Mouse (Mus musculus): Measurements from ENCODE around the gene Sspn. TPM values are rescaled to one million over a fixed set of nuclear protein-coding genes. Genes with fewer than 3 reads are reported as not detected.

Gene Sspn
- polyA plus RNA-seq (2016; fragmentation: Nextera tagmentation; extraction: Ambion mirVana), result 10.6 and 11.7 TPM in 2 replicates

- no peak within 1 kb of the TSS for H3K4me3 ChIP-seq
- peaks cover 14% of the 10 kb centered on the region; the same call in 1 of the 2 replicates for H3K4me1 ChIP-seq
- H3K36me3 ChIP-seq, result no peaks in the 10 kb centered on the region
- no peak within 1 kb of the TSS; the same call in 1 of the 2 replicates for H3K27ac ChIP-seq
- no peaks in the 10 kb centered on the region for H3K9me3 ChIP-seq
- 71% methylated on average over 3 of the region's 3 CpGs for WGBS
- ATAC-seq (ENCODE audit: insufficient number of reproducible peaks, insufficient read depth, low FRiP score, low TSS enrichment), result no peak
- no peak within 1 kb of the TSS for H3K4me2 ChIP-seq (replicated peaks)
- H3K9ac ChIP-seq, result no peak within 1 kb of the TSS
- no peaks in the 10 kb centered on the region for H3K27me3 ChIP-seq
Measured at GRCm38 (mm10) chr6:145931341-145931740, at the start of gene Sspn. Gene Sspn, plus strand, starts transcription at chr6:145931641.

DNA sequence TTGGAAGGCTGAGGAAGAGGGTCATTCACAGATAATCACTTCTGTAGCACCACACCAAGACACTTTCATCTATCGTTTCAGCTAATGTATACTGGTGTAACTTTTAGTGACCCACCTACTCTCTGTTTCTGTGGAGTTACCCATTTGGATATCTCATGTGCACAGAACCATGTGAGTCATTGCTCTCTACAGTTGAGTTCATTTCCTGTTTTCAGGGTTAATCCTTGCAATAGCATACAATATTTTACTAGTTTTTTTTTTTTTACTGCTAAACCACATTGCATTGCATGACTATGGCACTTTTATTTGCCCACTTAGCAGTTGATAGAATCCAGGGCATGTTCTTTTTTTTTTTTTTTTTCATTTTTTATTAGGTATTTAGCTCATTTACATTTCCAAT lies 48.4 kb upstream of the Sspn start:
- H3K4me2 ChIP-seq (replicated peaks), result no peak overlapping the region
- H3K27ac ChIP-seq, result no peak overlapping the region
- ATAC-seq (ENCODE audit: insufficient number of reproducible peaks, insufficient read depth, low FRiP score, low TSS enrichment), result no peak
- H3K9me3 ChIP-seq, result no peaks in the 10 kb centered on the region
- H3K9ac ChIP-seq, result no peak overlapping the region
- H3K4me3 ChIP-seq, result no peak overlapping the region
- no peaks in the 10 kb centered on the region for H3K4me1 ChIP-seq
- no peaks in the 10 kb centered on the region for H3K36me3 ChIP-seq
- no peaks in the 10 kb centered on the region for H3K27me3 ChIP-seq
- WGBS, result 78% methylated on average over 1 of the region's 1 CpGs

- Histone ChIP-seq H3K4me2 (replicated peaks) (no peak overlapping the region), H3K9ac (no peak overlapping the region), H3K9me3 (no peaks in the 10 kb centered on the region), H3K27me3 (no peaks in the 10 kb centered on the region), H3K36me3 (no peaks in the 10 kb centered on the region), H3K4me3 (no peak overlapping the region), H3K4me1 (no peaks in the 10 kb centered on the region), H3K27ac (no peak overlapping the region)
- WGBS, result 86% methylated on average over 4 of the region's 4 CpGs
- ATAC-seq (ENCODE audit: insufficient number of reproducible peaks, insufficient read depth, low FRiP score, low TSS enrichment), result no peak
Measured at GRCm38 (mm10) chr6:145883668-145884067, 47.8 kb upstream of the Sspn start.

DNA sequence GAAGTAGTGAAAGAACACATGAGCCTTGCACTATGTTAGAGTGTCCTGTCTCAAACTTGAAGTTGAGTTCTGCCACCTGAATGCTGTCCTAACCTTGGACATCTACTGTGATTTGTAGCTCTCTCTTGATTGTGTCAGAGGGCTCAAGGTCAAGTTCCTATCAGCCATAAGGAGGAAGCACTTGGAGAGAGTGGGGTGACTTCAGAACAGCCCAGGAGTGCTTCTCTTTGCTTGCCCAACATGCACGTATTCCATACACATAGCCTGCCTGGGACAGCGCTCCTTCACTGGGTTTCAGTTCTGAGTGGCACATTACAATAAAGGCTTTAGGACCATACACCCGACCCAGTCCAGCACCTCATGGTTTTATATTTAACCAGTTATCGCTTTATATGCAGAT lies 46.4 kb upstream of the Sspn start:
- Histone ChIP-seq H3K4me2 (replicated peaks) (no peak overlapping the region), H3K27ac (no peak overlapping the region), H3K4me3 (no peak overlapping the region), H3K9ac (no peak overlapping the region), H3K4me1 (no peaks in the 10 kb centered on the region), H3K9me3 (no peaks in the 10 kb centered on the region), H3K27me3 (no peaks in the 10 kb centered on the region), H3K36me3 (no peaks in the 10 kb centered on the region)
- WGBS, result 87% methylated on average over 4 of the region's 4 CpGs
- ATAC-seq (ENCODE audit: insufficient number of reproducible peaks, insufficient read depth, low FRiP score, low TSS enrichment), result no peak

DNA sequence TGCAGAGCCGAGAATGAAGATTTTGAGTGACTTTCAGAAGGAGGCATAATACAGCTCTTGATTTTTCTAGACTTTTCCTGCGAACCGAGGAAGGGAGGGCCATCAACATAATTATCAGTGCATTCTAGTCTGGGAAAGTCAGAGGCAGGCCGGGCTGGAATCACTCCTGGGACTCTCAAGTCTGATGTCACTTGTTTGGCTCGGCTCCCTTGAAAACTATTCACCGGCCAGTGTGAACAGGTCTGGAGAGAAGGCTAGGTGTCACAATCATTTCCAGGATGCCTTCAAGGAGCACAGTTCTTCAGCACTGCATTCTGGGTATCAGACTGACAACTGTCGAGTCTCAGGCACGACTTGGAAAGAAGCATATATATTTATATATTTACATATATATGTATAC lies 45.2 kb upstream of the Sspn start:
- H3K27ac ChIP-seq, result no peak overlapping the region
- H3K9me3 ChIP-seq, result no peaks in the 10 kb centered on the region
- no peak for ATAC-seq (ENCODE audit: insufficient number of reproducible peaks, insufficient read depth, low FRiP score, low TSS enrichment)
- H3K36me3 ChIP-seq, result no peaks in the 10 kb centered on the region
- no peak overlapping the region for H3K9ac ChIP-seq
- H3K4me1 ChIP-seq, result no peaks in the 10 kb centered on the region
- WGBS, result 68% methylated on average over 8 of the region's 8 CpGs
- H3K4me2 ChIP-seq (replicated peaks), result no peak overlapping the region
- no peaks in the 10 kb centered on the region for H3K27me3 ChIP-seq
- no peak overlapping the region for H3K4me3 ChIP-seq

- Histone ChIP-seq H3K4me2 (replicated peaks) (no peak overlapping the region), H3K9me3 (no peaks in the 10 kb centered on the region), H3K27me3 (no peaks in the 10 kb centered on the region), H3K9ac (no peak overlapping the region), H3K36me3 (no peaks in the 10 kb centered on the region), H3K27ac (no peak overlapping the region), H3K4me1 (no peaks in the 10 kb centered on the region), H3K4me3 (no peak overlapping the region)
- no peak for ATAC-seq (ENCODE audit: insufficient number of reproducible peaks, insufficient read depth, low FRiP score, low TSS enrichment)
- WGBS, result 81% methylated on average over 6 of the region's 6 CpGs
Measured at GRCm38 (mm10) chr6:145887719-145888118, 43.7 kb upstream of the Sspn start.

- no peak overlapping the region for H3K27ac ChIP-seq
- H3K27me3 ChIP-seq, result no peaks in the 10 kb centered on the region
- H3K9ac ChIP-seq, result no peak overlapping the region
- H3K4me3 ChIP-seq, result no peak overlapping the region
- 77% methylated on average over 11 of the region's 11 CpGs for WGBS
- ATAC-seq (ENCODE audit: insufficient number of reproducible peaks, insufficient read depth, low FRiP score, low TSS enrichment), result no peak
- H3K36me3 ChIP-seq, result no peaks in the 10 kb centered on the region
- no peak overlapping the region for H3K4me2 ChIP-seq (replicated peaks)
- H3K9me3 ChIP-seq, result no peaks in the 10 kb centered on the region
- H3K4me1 ChIP-seq, result 0 out of 2 replicates have a peak, but pooled peaks cover 4% of the 10 kb centered on the region
Measured at GRCm38 (mm10) chr6:145891951-145892350, 39.5 kb upstream of the Sspn start.

GRCm38 (mm10) chr6:145892381-145893265 lies 38.8 kb upstream of the Sspn start:
- ATAC-seq (ENCODE audit: insufficient number of reproducible peaks, insufficient read depth, low FRiP score, low TSS enrichment), result no peak
- 95% methylated on average over 20 of the region's 20 CpGs for WGBS

DNA sequence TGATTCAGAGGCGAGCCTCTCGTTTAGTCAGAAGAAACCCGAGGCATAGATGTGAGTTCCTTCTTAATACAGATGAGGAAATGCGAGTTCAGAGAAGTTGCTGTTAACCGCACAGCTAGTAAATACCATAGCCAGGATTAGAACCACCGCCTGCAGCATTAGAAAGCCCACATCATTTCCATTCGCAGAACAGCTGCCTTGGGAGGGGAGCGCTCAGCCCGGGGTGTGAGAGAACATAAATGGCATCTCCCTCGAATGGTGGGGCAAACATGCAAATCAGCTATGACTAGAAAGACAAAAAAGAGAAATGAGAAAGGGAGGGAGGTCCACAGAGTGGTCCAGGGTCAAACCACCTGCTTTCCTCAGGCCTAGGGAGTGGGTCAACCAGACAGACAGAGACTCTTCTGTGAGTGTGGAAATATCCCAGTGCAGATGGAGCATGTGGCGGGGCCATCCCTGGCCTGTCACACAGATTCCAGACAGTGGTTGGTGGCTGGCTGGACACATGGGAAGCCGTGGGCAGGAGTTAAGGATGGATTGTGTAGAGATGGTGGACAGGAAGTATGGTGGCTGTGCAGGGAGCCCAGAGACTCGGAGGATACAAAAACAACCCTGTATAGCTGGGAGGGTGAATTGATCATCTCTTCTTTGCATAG lies 37.9 kb upstream of the Sspn start:
- no peak overlapping the region for H3K9ac ChIP-seq
- H3K4me1 ChIP-seq, result 0 out of 2 replicates have a peak, but pooled peaks cover 4% of the 10 kb centered on the region
- H3K27ac ChIP-seq, result no peak overlapping the region
- no peak for ATAC-seq (ENCODE audit: insufficient number of reproducible peaks, insufficient read depth, low FRiP score, low TSS enrichment)
- H3K27me3 ChIP-seq, result no peaks in the 10 kb centered on the region
- no peaks in the 10 kb centered on the region for H3K9me3 ChIP-seq
- H3K36me3 ChIP-seq, result no peaks in the 10 kb centered on the region
- H3K4me2 ChIP-seq (replicated peaks), result no peak overlapping the region
- 79% methylated on average over 13 of the region's 13 CpGs for WGBS
- no peak overlapping the region for H3K4me3 ChIP-seq

More at GRCm38 (mm10) chr6:145892381-145893265, 38.8 kb upstream of the Sspn start:
- H3K9me3 ChIP-seq, result no peaks in the 10 kb centered on the region
- H3K36me3 ChIP-seq, result no peaks in the 10 kb centered on the region
- no peak overlapping the region for H3K27ac ChIP-seq
- H3K4me1 ChIP-seq, result 0 out of 2 replicates have a peak, but pooled peaks cover 4% of the 10 kb centered on the region
- no peaks in the 10 kb centered on the region for H3K27me3 ChIP-seq
- no peak overlapping the region for H3K4me2 ChIP-seq (replicated peaks)
- no peak overlapping the region for H3K4me3 ChIP-seq
- no peak overlapping the region for H3K9ac ChIP-seq

- 74% methylated on average over 8 of the region's 8 CpGs for WGBS
Measured at GRCm38 (mm10) chr6:145894669-145895342, 36.6 kb upstream of the Sspn start.

GRCm38 (mm10) chr6:145904169-145904568 lies 27.3 kb upstream of the Sspn start:
- no peaks in the 10 kb centered on the region for H3K4me1 ChIP-seq
- WGBS, result 93% methylated on average over 5 of the region's 5 CpGs
- H3K4me3 ChIP-seq, result no peak overlapping the region
- no peak for ATAC-seq (ENCODE audit: insufficient number of reproducible peaks, insufficient read depth, low FRiP score, low TSS enrichment)
- no peak overlapping the region for H3K27ac ChIP-seq
- no peak overlapping the region for H3K4me2 ChIP-seq (replicated peaks)
- no peak overlapping the region for H3K9ac ChIP-seq
- no peaks in the 10 kb centered on the region for H3K9me3 ChIP-seq
- H3K36me3 ChIP-seq, result no peaks in the 10 kb centered on the region
- no peaks in the 10 kb centered on the region for H3K27me3 ChIP-seq

More at GRCm38 (mm10) chr6:145894669-145895342, 36.6 kb upstream of the Sspn start:
- H3K4me1 ChIP-seq, result 0 out of 2 replicates have a peak, but pooled peaks cover 4% of the 10 kb centered on the region
- no peak overlapping the region for H3K4me3 ChIP-seq
- ATAC-seq (ENCODE audit: insufficient number of reproducible peaks, insufficient read depth, low FRiP score, low TSS enrichment), result no peak
- H3K36me3 ChIP-seq, result no peaks in the 10 kb centered on the region
- H3K27me3 ChIP-seq, result no peaks in the 10 kb centered on the region
- no peak overlapping the region for H3K27ac ChIP-seq
- H3K9me3 ChIP-seq, result no peaks in the 10 kb centered on the region
- no peak overlapping the region for H3K4me2 ChIP-seq (replicated peaks)
- H3K9ac ChIP-seq, result no peak overlapping the region
